Mouse (Mus musculus): ENCODE measurements around the gene Fbxw11. TPM values are rescaled to one million over a fixed set of nuclear protein-coding genes. Genes with fewer than 3 reads are reported as not detected.
"Not testable (repeated sequence)": the region's sequence is repeated elsewhere in the genome, so short reads cannot be mapped to it uniquely, and the experiment has no call there.

Gene Fbxw11
- total RNA-seq, 1 experiment = 45.8 TPM

- Histone ChIP-seq H3K9me3 (ENCODE audit: control insufficient read depth, insufficient read depth, low read depth, low read length) (no peaks in the 10 kb centered on the region), H3K4me1 (ENCODE audit: control insufficient read depth in 2 of 2, insufficient read depth in 2 of 2, low read length in 2 of 2, poor library complexity in 1 of 2) (peaks cover 2 to 16% of the 10 kb centered on the region in 2 experiments; a peak in 2 of 4 replicates), H3K36me3 (ENCODE audit: control insufficient read depth, insufficient read depth, low read length, poor library complexity, severe bottlenecking) (peaks cover 18% of the 10 kb centered on the region), H3K4me3 (ENCODE audit: insufficient read depth in 1 of 2, low read depth in 1 of 2, low read length in 2 of 2, poor library complexity in 1 of 2, severe bottlenecking in 1 of 2) (peak overlapping the region; percentile 29 to 39; a peak in 2 of 4 replicates), H3K27ac (ENCODE audit: insufficient read depth, low read depth, low read length, poor library complexity, severe bottlenecking) (no peak overlapping the region), H3K9ac (ENCODE audit: insufficient read depth, low read depth, low read length, poor library complexity, severe bottlenecking) (no peak overlapping the region; the same call in 1 of the 2 replicates)
- no peak for TF ChIP-seq ZC3H11A (IDR thresholded peaks at IDR 0.05; ENCODE audit: borderline replicate concordance, low read depth, low read length)
- in situ Hi-C loops (cut with MboI; ENCODE audit: low sequenced_read_pairs in 2 of 2, unreplicated experiment in 2 of 2) = no loop called here
- DNase-seq (ENCODE audit: low read depth, low spot score) = no peak
Measured at GRCm38 (mm10) chr11:32615561-32615960, 27.0 kb upstream of the Fbxw11 start.

DNA sequence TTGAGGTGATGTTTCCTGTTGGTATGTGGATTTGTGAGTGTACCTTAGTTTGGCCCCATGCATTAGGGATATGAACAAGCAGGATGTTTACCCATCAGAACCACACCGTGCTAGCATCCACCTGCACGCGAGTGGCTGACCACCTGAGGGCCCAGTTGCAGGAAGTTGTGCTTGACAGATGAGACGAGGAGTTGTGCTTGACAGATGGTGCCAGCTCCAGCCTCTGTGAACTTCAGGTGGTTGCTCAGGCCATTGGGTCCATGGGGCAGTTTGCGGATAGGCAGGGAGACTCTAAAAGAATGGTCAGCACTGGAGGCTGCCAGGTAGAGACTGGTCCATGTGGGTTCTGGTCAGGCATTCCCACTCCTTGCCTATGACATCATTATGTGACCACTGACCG is 26.4 kb upstream of the Fbxw11 start:
- Histone ChIP-seq H3K9me3 (ENCODE audit: control insufficient read depth, insufficient read depth, low read depth, low read length) (no peaks in the 10 kb centered on the region), H3K27ac (ENCODE audit: insufficient read depth, low read depth, low read length, poor library complexity, severe bottlenecking) (no peak overlapping the region), H3K36me3 (ENCODE audit: control insufficient read depth, insufficient read depth, low read length, poor library complexity, severe bottlenecking) (peaks cover 18% of the 10 kb centered on the region), H3K4me3 (ENCODE audit: insufficient read depth in 1 of 2, low read depth in 1 of 2, low read length in 2 of 2, poor library complexity in 1 of 2, severe bottlenecking in 1 of 2) (no peak overlapping the region), H3K4me1 (ENCODE audit: control insufficient read depth in 2 of 2, insufficient read depth in 2 of 2, low read length in 2 of 2, poor library complexity in 1 of 2) (peaks cover 2 to 16% of the 10 kb centered on the region in 2 experiments; a peak in 2 of 4 replicates), H3K9ac (ENCODE audit: insufficient read depth, low read depth, low read length, poor library complexity, severe bottlenecking) (no peak overlapping the region)
- TF ChIP-seq ZC3H11A (IDR thresholded peaks at IDR 0.05; ENCODE audit: borderline replicate concordance, low read depth, low read length) (no peak), HCFC1 (IDR thresholded peaks at IDR 0.05; ENCODE audit: borderline replicate concordance, insufficient read depth, low read length) (no peak), ZNF384 (IDR thresholded peaks at IDR 0.05; ENCODE audit: low read depth, low read length) (no peak), MAFK (IDR thresholded peaks at IDR 0.05; ENCODE audit: insufficient read depth, low read depth, low read length) (no peak), CHD2 (IDR thresholded peaks at IDR 0.05; ENCODE audit: low read depth, low read length) (no peak)
- in situ Hi-C loops (cut with MboI; ENCODE audit: low sequenced_read_pairs in 2 of 2, unreplicated experiment in 2 of 2) = no loop called here
- DNase-seq (ENCODE audit: low read depth, low spot score) = no peak

- Histone ChIP-seq H3K36me3 (ENCODE audit: control insufficient read depth, insufficient read depth, low read length, poor library complexity, severe bottlenecking) (peaks cover 14% of the 10 kb centered on the region; the same call in 1 of the 2 replicates), H3K4me1 (ENCODE audit: control insufficient read depth in 2 of 2, insufficient read depth in 2 of 2, low read length in 2 of 2, poor library complexity in 1 of 2) (peaks cover 2 to 16% of the 10 kb centered on the region in 2 experiments; a peak in 2 of 4 replicates), H3K4me3 (ENCODE audit: insufficient read depth in 1 of 2, low read depth in 1 of 2, low read length in 2 of 2, poor library complexity in 1 of 2, severe bottlenecking in 1 of 2) (no peak overlapping the region), H3K9ac (ENCODE audit: insufficient read depth, low read depth, low read length, poor library complexity, severe bottlenecking) (no peak overlapping the region), H3K9me3 (ENCODE audit: control insufficient read depth, insufficient read depth, low read depth, low read length) (no peaks in the 10 kb centered on the region), H3K27ac (ENCODE audit: insufficient read depth, low read depth, low read length, poor library complexity, severe bottlenecking) (no peak overlapping the region)
- in situ Hi-C loops (cut with MboI; ENCODE audit: low sequenced_read_pairs in 2 of 2, unreplicated experiment in 2 of 2) = no loop called here
- no peak for DNase-seq (ENCODE audit: low read depth, low spot score)
- TF ChIP-seq HCFC1 (IDR thresholded peaks at IDR 0.05; ENCODE audit: borderline replicate concordance, insufficient read depth, low read length) (no peak), ZC3H11A (IDR thresholded peaks at IDR 0.05; ENCODE audit: borderline replicate concordance, low read depth, low read length) (no peak), CHD2 (IDR thresholded peaks at IDR 0.05; ENCODE audit: low read depth, low read length) (no peak), MAFK (IDR thresholded peaks at IDR 0.05; ENCODE audit: insufficient read depth, low read depth, low read length) (no peak), ZNF384 (IDR thresholded peaks at IDR 0.05; ENCODE audit: low read depth, low read length) (no peak)
Measured at GRCm38 (mm10) chr11:32618036-32618435, 24.5 kb upstream of the Fbxw11 start.

GRCm38 (mm10) chr11:32618641-32619040 is 23.9 kb upstream of the Fbxw11 start:
- H3K4me1 ChIP-seq (ENCODE audit: control insufficient read depth in 2 of 2, insufficient read depth in 2 of 2, low read length in 2 of 2, poor library complexity in 1 of 2) = peaks cover 2 to 11% of the 10 kb centered on the region in 2 experiments; a peak in 2 of 4 replicates
- H3K9me3 ChIP-seq (ENCODE audit: control insufficient read depth, insufficient read depth, low read depth, low read length); H3K27ac ChIP-seq (ENCODE audit: insufficient read depth, low read depth, low read length, poor library complexity, severe bottlenecking); DNase-seq (ENCODE audit: low read depth, low spot score); H3K9ac ChIP-seq (ENCODE audit: insufficient read depth, low read depth, low read length, poor library complexity, severe bottlenecking); in situ Hi-C loops (cut with MboI; ENCODE audit: low sequenced_read_pairs in 2 of 2, unreplicated experiment in 2 of 2); H3K4me3 ChIP-seq (ENCODE audit: insufficient read depth in 1 of 2, low read depth in 1 of 2, low read length in 2 of 2, poor library complexity in 1 of 2, severe bottlenecking in 1 of 2); H3K36me3 ChIP-seq (ENCODE audit: control insufficient read depth, insufficient read depth, low read length, poor library complexity, severe bottlenecking): not testable (repeated sequence)

DNA sequence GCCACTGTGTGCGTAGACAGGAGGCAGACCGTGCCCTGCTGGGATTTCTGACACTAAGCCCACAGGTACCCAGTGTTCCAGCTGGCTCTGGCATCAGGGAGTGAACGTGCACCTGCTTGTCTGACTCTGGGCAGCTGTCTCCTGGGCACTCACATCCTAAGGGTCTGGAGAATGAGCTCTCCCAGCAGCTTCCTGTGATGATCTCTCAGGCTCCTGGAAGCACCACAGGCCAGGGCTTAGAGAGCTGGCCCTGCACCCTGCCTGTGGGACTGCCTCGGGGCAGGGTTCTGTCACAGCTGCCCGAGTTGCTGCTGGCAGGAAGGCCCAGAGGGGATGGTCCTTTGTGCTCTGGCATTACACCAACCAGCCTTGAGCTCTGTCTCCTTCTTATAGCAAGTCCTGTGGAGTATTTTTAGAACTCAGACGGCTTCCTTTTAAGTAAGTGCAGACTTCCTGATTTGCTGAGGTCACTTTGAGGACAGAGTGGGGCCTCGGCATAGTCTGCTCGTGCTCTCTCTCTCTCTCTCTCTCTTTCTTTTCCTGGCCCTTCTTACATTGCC is 23.2 kb upstream of the Fbxw11 start:
- H3K4me1 ChIP-seq (ENCODE audit: control insufficient read depth in 2 of 2, insufficient read depth in 2 of 2, low read length in 2 of 2, poor library complexity in 1 of 2) = peaks cover 2 to 11% of the 10 kb centered on the region in 2 experiments; a peak in 2 of 4 replicates

More for the DNA sequence above, 23.2 kb upstream of the Fbxw11 start:
- H3K36me3 ChIP-seq (ENCODE audit: control insufficient read depth, insufficient read depth, low read length, poor library complexity, severe bottlenecking) = peaks cover 9% of the 10 kb centered on the region; the same call in 1 of the 2 replicates
- no peaks in the 10 kb centered on the region for H3K9me3 ChIP-seq (ENCODE audit: control insufficient read depth, insufficient read depth, low read depth, low read length)
- in situ Hi-C loops (cut with MboI; ENCODE audit: low sequenced_read_pairs in 2 of 2, unreplicated experiment in 2 of 2) = no loop called here
- TF ChIP-seq HCFC1 (IDR thresholded peaks at IDR 0.05; ENCODE audit: borderline replicate concordance, insufficient read depth, low read length) = no peak
- no peak for TF ChIP-seq ZC3H11A (IDR thresholded peaks at IDR 0.05; ENCODE audit: borderline replicate concordance, low read depth, low read length)
- no peak for TF ChIP-seq ZNF384 (IDR thresholded peaks at IDR 0.05; ENCODE audit: low read depth, low read length)
- TF ChIP-seq CHD2 (IDR thresholded peaks at IDR 0.05; ENCODE audit: low read depth, low read length) = no peak
- TF ChIP-seq MAFK (IDR thresholded peaks at IDR 0.05; ENCODE audit: insufficient read depth, low read depth, low read length) = no peak
- H3K4me3 ChIP-seq (ENCODE audit: insufficient read depth in 1 of 2, low read depth in 1 of 2, low read length in 2 of 2, poor library complexity in 1 of 2, severe bottlenecking in 1 of 2) = no peak overlapping the region
- no peak for DNase-seq (ENCODE audit: low read depth, low spot score)
- no peak overlapping the region for H3K27ac ChIP-seq (ENCODE audit: insufficient read depth, low read depth, low read length, poor library complexity, severe bottlenecking)
- no peak overlapping the region for H3K9ac ChIP-seq (ENCODE audit: insufficient read depth, low read depth, low read length, poor library complexity, severe bottlenecking)
